Mouse (Mus musculus): ENCODE measurements around the gene Gm20696.

DNA sequence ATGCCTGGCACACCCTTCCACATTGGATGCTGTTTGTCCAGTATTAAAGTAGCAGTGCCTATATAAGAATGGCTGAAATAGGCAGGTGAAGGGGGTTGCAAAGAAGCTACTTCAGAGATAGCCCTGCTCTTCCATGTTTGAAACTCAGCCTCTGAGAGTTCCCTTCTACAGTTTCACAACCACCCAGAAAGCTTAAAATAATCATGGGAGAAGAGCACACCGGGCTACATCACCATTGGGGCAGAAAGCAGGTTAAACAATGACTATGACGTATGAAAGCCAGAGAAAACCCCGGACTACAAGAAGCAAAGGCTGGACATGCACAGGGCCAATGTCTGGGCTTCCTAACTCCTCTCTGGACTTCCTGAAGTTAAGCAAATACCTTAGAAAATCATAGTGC, 394.4 kb downstream of the Gm20696 start:
- no peak for TF ChIP-seq EP300 (IDR thresholded peaks at IDR 0.05; ENCODE audit: low read depth)
- TF ChIP-seq CTCF (IDR thresholded peaks at IDR 0.05; ENCODE audit: low read depth) = no peak

Measured in liver, embryonic 14.5 days (tissue).